Mouse (Mus musculus) cortical plate, adult 2 months (tissue): ENCODE data around the gene Aurkb. TPM values are rescaled to one million over a fixed set of nuclear protein-coding genes. Genes with fewer than 3 reads are reported as not detected.
A peak's percentile ranks its signal among the peaks of the same experiment; 100 is the strongest.

Experiments
- H3K27ac ChIP-seq: fragments of 200-500 bp; 2 replicates; pipeline ENCODE4 v1.5.1; 2012; ENCODE audit warnings: low read length, control low read depth, inconsistent platforms; ENCODE audit not compliant: insufficient read depth
- H3K4me1 ChIP-seq: fragments of 200-500 bp; 2 replicates; pipeline ENCODE4 v1.6.1; 2011; ENCODE audit warnings: low read length; ENCODE audit not compliant: control insufficient read depth, insufficient read depth
- H3K4me3 ChIP-seq: fragments of 200-500 bp; 2 replicates; pipeline ENCODE4 v1.5.1; 2011; ENCODE audit warnings: mild to moderate bottlenecking, low read length, control low read depth; ENCODE audit not compliant: insufficient read depth
- CTCF ChIP-seq: fragments of 200-500 bp; IDR thresholded peaks from 2 replicates; pipeline ENCODE4 v1.5.1; 2011; ENCODE audit warnings: mild to moderate bottlenecking, control low read depth, low read length; ENCODE audit not compliant: insufficient read depth; ENCODE audit errors: extremely low read depth
- POLR2A ChIP-seq: fragments of 200-500 bp; IDR thresholded peaks from 2 replicates; pipeline ENCODE4 v1.6.1; 2011; ENCODE audit warnings: mild to moderate bottlenecking, low read length, control low read depth; ENCODE audit not compliant: insufficient read depth; ENCODE audit errors: extremely low read depth
- polyA plus RNA-seq: library from polyadenylated mRNA; depleted of rRNA; stranded (reverse); fragments of >200 nt; gene quantifications from 2 replicates; pipeline ENCODE4 v1.2.3, GENCODE M21; 2012; rRNA removed

The Aurkb gene
- polyA plus RNA-seq, 1 experiment, result 1.2 TPM

GRCm38 (mm10) chr11:69095511-69096231, 50.2 kb downstream of the Aurkb start:
- Histone ChIP-seq H3K4me1 (peaks cover 2% of the 10 kb centered on the region), H3K27ac (peak overlapping the region; percentile 98), H3K4me3 (peak overlapping the region; percentile 68)
- TF ChIP-seq POLR2A (no peak), CTCF (no peak)

- Histone ChIP-seq H3K4me1 (peaks cover 4% of the 10 kb centered on the region), H3K27ac (peak overlapping the region; percentile 98), H3K4me3 (peak overlapping the region; percentile 68)
- TF ChIP-seq CTCF (no peak), POLR2A (no peak)
Observed at GRCm38 (mm10) chr11:69096360-69096986, 51.0 kb downstream of the Aurkb start.

GRCm38 (mm10) chr11:69096987-69097900, 51.8 kb downstream of the Aurkb start:
- H3K4me3 ChIP-seq, result peak overlapping the region; percentile 68
- H3K4me1 ChIP-seq, result peaks cover 4% of the 10 kb centered on the region
- TF ChIP-seq POLR2A, result peak; percentile 87
- no peak for TF ChIP-seq CTCF
- peak overlapping the region; percentile 98 for H3K27ac ChIP-seq

- Histone ChIP-seq H3K4me1 (peaks cover 4% of the 10 kb centered on the region), H3K4me3 (peak overlapping the region; percentile 68), H3K27ac (peak overlapping the region; percentile 98)
- TF ChIP-seq CTCF (no peak), POLR2A (no peak)
Observed at GRCm38 (mm10) chr11:69098039-69098761, 52.8 kb downstream of the Aurkb start.

GRCm38 (mm10) chr11:69098762-69099091, 53.3 kb downstream of the Aurkb start:
- Histone ChIP-seq H3K4me3 (peak overlapping the region; percentile 68), H3K4me1 (peaks cover 4% of the 10 kb centered on the region), H3K27ac (peak overlapping the region; percentile 98)
- peak; percentile 84 for TF ChIP-seq POLR2A
- no peak for TF ChIP-seq CTCF

- TF ChIP-seq POLR2A, result no peak
- peak overlapping the region; percentile 86 for H3K27ac ChIP-seq
- H3K4me3 ChIP-seq, result peak overlapping the region; percentile 68
- H3K4me1 ChIP-seq, result peaks cover 4% of the 10 kb centered on the region
Observed at GRCm38 (mm10) chr11:69099177-69099914, 53.9 kb downstream of the Aurkb start.

GRCm38 (mm10) chr11:69099915-69100345, 54.5 kb downstream of the Aurkb start:
- no peak for TF ChIP-seq CTCF
- TF ChIP-seq POLR2A, result peak; percentile 93
- peaks cover 4% of the 10 kb centered on the region for H3K4me1 ChIP-seq
- peak overlapping the region; percentile 68 for H3K4me3 ChIP-seq
- peak overlapping the region; percentile 86 for H3K27ac ChIP-seq

- H3K4me3 ChIP-seq, result peak overlapping the region; percentile 68
- peak overlapping the region; percentile 61 for H3K27ac ChIP-seq
- no peak for TF ChIP-seq POLR2A
- no peak for TF ChIP-seq CTCF
- H3K4me1 ChIP-seq, result peaks cover 4% of the 10 kb centered on the region
Observed at GRCm38 (mm10) chr11:69100639-69101360, 55.4 kb downstream of the Aurkb start.

Other genes starting within 250 kb of the Aurkb start
- gene Ndel1, start 173.8 kb upstream of the Aurkb start, polyA plus RNA-seq, result 102 and 103 TPM in 2 replicates
- 0.04 and 0.06 TPM in 2 replicates for gene Rnf222, start 157.1 kb upstream of the Aurkb start, polyA plus RNA-seq
- gene Rpl26, start 144.1 kb upstream of the Aurkb start, polyA plus RNA-seq, result 1,839 and 1,926 TPM in 2 replicates
- 0.79 and 1.2 TPM in 2 replicates for gene Odf4, start 118.6 kb upstream of the Aurkb start, polyA plus RNA-seq
- gene Arhgef15, start 88.2 kb upstream of the Aurkb start, polyA plus RNA-seq, result 27.5 and 32.5 TPM in 2 replicates
- 12.2 and 12.8 TPM in 2 replicates for gene Slc25a35, start 77.5 kb upstream of the Aurkb start, polyA plus RNA-seq
- gene Rangrf, start 70.5 kb upstream of the Aurkb start, polyA plus RNA-seq, result 33.8 and 37.5 TPM in 2 replicates
- 17.6 and 20.9 TPM in 2 replicates for gene Pfas, start 37.2 kb upstream of the Aurkb start, polyA plus RNA-seq
- gene Ctc1, start 29.7 kb upstream of the Aurkb start, polyA plus RNA-seq, result 47.0 and 50.0 TPM in 2 replicates
- gene Borcs6, start 14.1 kb downstream of the Aurkb start, polyA plus RNA-seq, result 32.5 and 34.1 TPM in 2 replicates
- 20.6 and 21.4 TPM in 2 replicates for gene Tmem107, start 25.2 kb downstream of the Aurkb start, polyA plus RNA-seq
- gene Vamp2, start 42.8 kb downstream of the Aurkb start, polyA plus RNA-seq, result 1,153 and 1,156 TPM in 2 replicates
- gene Per1, start 49.6 kb downstream of the Aurkb start, polyA plus RNA-seq, result 48.3 and 57.6 TPM in 2 replicates
- gene Hes7, start 74.8 kb downstream of the Aurkb start, polyA plus RNA-seq, result 0.50 and 0.83 TPM in 2 replicates
- gene 9130213A22Rik, start 76.9 kb downstream of the Aurkb start, polyA plus RNA-seq, result 2.1 and 2.3 TPM in 2 replicates
- gene Aloxe3, start 80.2 kb downstream of the Aurkb start, polyA plus RNA-seq, result 8.7 and 11.6 TPM in 2 replicates
- gene Alox12b, start 111.3 kb downstream of the Aurkb start, polyA plus RNA-seq, result 4.4 and 5.4 TPM in 2 replicates
- gene Alox8, start 152.2 kb downstream of the Aurkb start, polyA plus RNA-seq, result 2.2 and 2.7 TPM in 2 replicates
- gene Gucy2e, start 191.4 kb downstream of the Aurkb start, polyA plus RNA-seq, result 1.6 TPM in 2 replicates